ENCODE assay signal across 14 mouse cellular contexts in the genomic region with DNA sequence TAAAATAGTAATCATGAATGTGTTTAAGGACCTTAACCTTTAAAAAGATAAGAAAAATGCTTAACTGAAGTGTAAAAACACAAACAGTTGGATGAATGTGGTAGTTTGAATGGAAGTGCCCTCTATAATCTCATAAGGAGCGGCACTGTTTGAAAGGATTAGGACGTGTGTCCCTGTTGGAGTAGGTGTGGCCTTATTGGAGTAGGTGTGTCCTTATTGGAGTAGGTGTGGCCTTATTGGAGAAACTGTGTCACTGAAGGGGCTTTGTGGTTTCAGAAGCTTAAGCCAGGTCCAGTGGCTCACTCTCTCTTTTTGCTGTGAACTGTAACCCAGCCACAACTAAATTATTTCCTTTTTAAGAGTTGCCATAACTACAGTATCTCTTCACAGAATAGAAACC. TPM values are rescaled to one million over a fixed set of nuclear protein-coding genes. Genes with fewer than 3 reads are reported as not detected.
DNase-seq lines count a peak whose midpoint lies in the region; ATAC-seq lines count a peak whose summit lies in the region.
"Had no signal": no experiment of that assay in that cellular context is flagged by ENCODE, and none has a peak within 500 bp of the region (broad histone marks: within the 10 kb centered on the region; RNA-seq: fewer than 3 reads in every experiment).

No protein-coding gene starts in this region.

- no peaks in the 10 kb centered on the region for H3K9me3 ChIP-seq in forebrain, embryonic 12.5 days
- no peaks in the 10 kb centered on the region for H3K9me3 ChIP-seq in forebrain, embryonic 13.5 days (replicated peaks)
- no peaks in the 10 kb centered on the region for H3K9me3 ChIP-seq in lung, embryonic 15.5 days
- 0 out of 2 replicates have a peak, but pooled peaks cover 3% of the 10 kb centered on the region for H3K9me3 ChIP-seq in embryonic facial prominence, embryonic 14.5 days (ENCODE audit: control insufficient read depth, low read length)
- H3K9me3 ChIP-seq: midbrain, embryonic 12.5 days had no signal

- 1% methylated on average over 2 of the region's 2 CpGs for WGBS in forebrain, embryonic 12.5 days
- 4% methylated on average over 2 of the region's 2 CpGs for WGBS in forebrain, embryonic 13.5 days
- 27% methylated on average over 2 of the region's 2 CpGs for WGBS in lung, embryonic 15.5 days
- 9% methylated on average over 2 of the region's 2 CpGs for WGBS in embryonic facial prominence, embryonic 14.5 days

- no peak overlapping the region for H3K27ac ChIP-seq in forebrain, embryonic 12.5 days
- H3K27ac ChIP-seq in forebrain, embryonic 13.5 days = no peak overlapping the region
- H3K27ac ChIP-seq in lung, embryonic 15.5 days = no peak overlapping the region
- no peak overlapping the region for H3K27ac ChIP-seq in embryonic facial prominence, embryonic 14.5 days (replicated peaks; ENCODE audit: low read depth, low read length)
- H3K27ac ChIP-seq: midbrain, embryonic 12.5 days had no signal

- H3K27me3 ChIP-seq in forebrain, embryonic 12.5 days = peaks cover 20% of the 10 kb centered on the region
- H3K27me3 ChIP-seq in forebrain, embryonic 13.5 days = peaks cover 19% of the 10 kb centered on the region
- peaks cover 12% of the 10 kb centered on the region; the same call in 1 of the 2 replicates for H3K27me3 ChIP-seq in lung, embryonic 15.5 days
- H3K27me3 ChIP-seq in embryonic facial prominence, embryonic 14.5 days (replicated peaks; ENCODE audit: control insufficient read depth, insufficient read depth, low read length) = peaks cover 11% of the 10 kb centered on the region

- no peak for DNase-seq in lung, postnatal 10 days
- no peak for DNase-seq in embryonic facial prominence, embryonic 14.5 days (ENCODE audit: low spot score)
- peak; percentile 49 for DNase-seq in retina, postnatal 1 day
- no peak for DNase-seq in left cerebral cortex, postnatal 4 days
- no peak for DNase-seq in cerebellum, postnatal 36 days
- DNase-seq: adrenal gland, adult 2 months; gastrocnemius, postnatal 10 days; kidney, adult 9 months; spleen, adult 18-20 months; thymus, adult 2 months had no signal

- H3K4me1 ChIP-seq in forebrain, embryonic 12.5 days = peaks cover 6% of the 10 kb centered on the region
- peaks cover 7% of the 10 kb centered on the region for H3K4me1 ChIP-seq in forebrain, embryonic 13.5 days
- H3K4me1 ChIP-seq in lung, embryonic 15.5 days = 0 out of 2 replicates have a peak, but pooled peaks cover 7% of the 10 kb centered on the region
- H3K4me1 ChIP-seq in embryonic facial prominence, embryonic 14.5 days (ENCODE audit: control insufficient read depth, insufficient read depth, low read length) = no peaks in the 10 kb centered on the region

- peak overlapping the region; percentile 52; the same call in 1 of the 2 replicates for H3K4me2 ChIP-seq in forebrain, embryonic 12.5 days
- no peak overlapping the region for H3K4me2 ChIP-seq in forebrain, embryonic 13.5 days
- peak overlapping the region; percentile 64 for H3K4me2 ChIP-seq in lung, embryonic 15.5 days
- peak overlapping the region; percentile 57; the same call in 1 of the 2 replicates for H3K4me2 ChIP-seq in embryonic facial prominence, embryonic 14.5 days (ENCODE audit: low read depth, low read length)

- no peak overlapping the region for H3K4me3 ChIP-seq in forebrain, embryonic 12.5 days (replicated peaks)
- no peak overlapping the region for H3K4me3 ChIP-seq in forebrain, embryonic 13.5 days
- no peak overlapping the region for H3K4me3 ChIP-seq in lung, embryonic 15.5 days
- no peak overlapping the region for H3K4me3 ChIP-seq in embryonic facial prominence, embryonic 14.5 days (ENCODE audit: low read depth, low read length)

- H3K36me3 ChIP-seq in forebrain, embryonic 12.5 days (replicated peaks) = no peaks in the 10 kb centered on the region
- H3K36me3 ChIP-seq in forebrain, embryonic 13.5 days (ENCODE audit: poor library complexity, severe bottlenecking) = no peaks in the 10 kb centered on the region
- H3K36me3 ChIP-seq in lung, embryonic 15.5 days = no peaks in the 10 kb centered on the region
- H3K36me3 ChIP-seq in embryonic facial prominence, embryonic 14.5 days (ENCODE audit: control insufficient read depth, insufficient read depth, low read length) = no peaks in the 10 kb centered on the region
- H3K36me3 ChIP-seq: midbrain, embryonic 12.5 days had no signal

- intact Hi-C loops in left cerebral cortex, postnatal 4 days (cut with DNase I) = loop anchor here (5.0 kb wide), 1 partner anchor 1350 kb away; no protein-coding TSS in a partner anchor

- H3K9ac ChIP-seq in forebrain, embryonic 12.5 days = no peak overlapping the region
- H3K9ac ChIP-seq in forebrain, embryonic 13.5 days = no peak overlapping the region
- H3K9ac ChIP-seq in lung, embryonic 15.5 days = no peak overlapping the region
- H3K9ac ChIP-seq in embryonic facial prominence, embryonic 14.5 days (ENCODE audit: low read depth, low read length) = no peak overlapping the region

- no peak for ATAC-seq in forebrain, embryonic 12.5 days (ENCODE audit: low FRiP score)
- no peak for ATAC-seq in forebrain, embryonic 13.5 days
- ATAC-seq in lung, embryonic 15.5 days (ENCODE audit: borderline replicate concordance, extremely low read depth, low FRiP score, low TSS enrichment) = no peak
- ATAC-seq in embryonic facial prominence, embryonic 14.5 days (ENCODE audit: low read depth) = no peak

RNA-seq across cellular contexts. Expression of a gene that starts 21.0 kb away (rescaled TPM):
- polyA plus RNA-seq in forebrain, embryonic 12.5 days (2016; fragmentation: Nextera tagmentation; extraction: Ambion mirVana) = 13.0 and 13.2 TPM in 2 replicates
- polyA plus RNA-seq in forebrain, embryonic 13.5 days (2015; fragmentation: Nextera tagmentation; extraction: Ambion mirVana) = 12.4 and 13.4 TPM in 2 replicates
- 13.6 and 14.2 TPM in 2 replicates for polyA plus RNA-seq in lung, embryonic 15.5 days (2015; fragmentation: Nextera tagmentation; extraction: Ambion mirVana)
- 10.3 and 11.6 TPM in 2 replicates for polyA plus RNA-seq in embryonic facial prominence, embryonic 14.5 days (2014; fragmentation: Nextera tagmentation; extraction: Ambion mirVana)
- 1 to 10 TPM; 5.6 to 6.1 TPM for total RNA-seq in left cerebral cortex, postnatal 4 days (2021)

RNA-seq across cellular contexts. Expression of a gene that starts 33.6 kb away (rescaled TPM):
- polyA plus RNA-seq in forebrain, embryonic 12.5 days (2016; fragmentation: Nextera tagmentation; extraction: Ambion mirVana) = 64.1 and 65.6 TPM in 2 replicates
- polyA plus RNA-seq in forebrain, embryonic 13.5 days (2015; fragmentation: Nextera tagmentation; extraction: Ambion mirVana) = 61.4 and 61.8 TPM in 2 replicates
- polyA plus RNA-seq in lung, embryonic 15.5 days (2015; fragmentation: Nextera tagmentation; extraction: Ambion mirVana) = 51.9 and 53.3 TPM in 2 replicates
- 40.2 and 44.9 TPM in 2 replicates for polyA plus RNA-seq in embryonic facial prominence, embryonic 14.5 days (2014; fragmentation: Nextera tagmentation; extraction: Ambion mirVana)
- 10 to 100 TPM; 42.6 to 49.5 TPM for total RNA-seq in left cerebral cortex, postnatal 4 days (2021)
